Mouse (Mus musculus) T-cell, adult 2 months (primary cell): ENCODE results near the gene Gm8797.
"Not testable (repeated sequence)": the region's sequence is repeated elsewhere in the genome, so short reads cannot be mapped to it uniquely, and the experiment has no call there.

Experiments used
- DNase-seq: peaks from one replicate; pipeline ENCODE4 v3.0.0; 2022; ENCODE audit warnings: low spot score

Gm8797 gene

GRCm38 (mm10) chr3:5750506-5750905, at the start of gene Gm8797:
TSS of gene Gm8797 (plus strand) at chr3:5750806.
- not testable (repeated sequence) for DNase-seq

GRCm38 (mm10) chr3:5714481-5714880, 36.1 kb upstream of the Gm8797 start:
- no peak for DNase-seq

DNA sequence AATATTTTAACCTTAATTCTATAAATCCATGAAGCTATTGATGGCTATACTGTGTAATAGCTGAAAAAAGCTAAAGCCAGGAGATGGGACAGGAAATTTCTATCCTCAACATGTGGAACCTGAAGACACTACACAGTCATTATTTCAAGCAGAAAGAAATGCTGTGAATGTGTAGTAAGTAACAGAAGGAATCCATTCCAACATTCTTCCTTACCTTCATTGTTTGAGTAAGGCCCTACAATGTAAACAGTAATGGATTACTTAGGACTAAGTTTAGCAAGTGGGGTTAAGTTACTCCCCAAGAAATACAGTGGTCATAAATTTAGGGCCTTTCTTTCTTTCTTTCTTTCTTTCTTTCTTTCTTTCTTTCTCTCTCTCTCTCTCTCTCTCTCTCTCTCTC, 17.7 kb upstream of the Gm8797 start:
- DNase-seq, result no peak

GRCm38 (mm10) chr3:5754763-5755478, 4.3 kb downstream of the Gm8797 start:
- DNase-seq, result no peak

GRCm38 (mm10) chr3:5766256-5766655, 15.7 kb downstream of the Gm8797 start:
- DNase-seq, result no peak

DNA sequence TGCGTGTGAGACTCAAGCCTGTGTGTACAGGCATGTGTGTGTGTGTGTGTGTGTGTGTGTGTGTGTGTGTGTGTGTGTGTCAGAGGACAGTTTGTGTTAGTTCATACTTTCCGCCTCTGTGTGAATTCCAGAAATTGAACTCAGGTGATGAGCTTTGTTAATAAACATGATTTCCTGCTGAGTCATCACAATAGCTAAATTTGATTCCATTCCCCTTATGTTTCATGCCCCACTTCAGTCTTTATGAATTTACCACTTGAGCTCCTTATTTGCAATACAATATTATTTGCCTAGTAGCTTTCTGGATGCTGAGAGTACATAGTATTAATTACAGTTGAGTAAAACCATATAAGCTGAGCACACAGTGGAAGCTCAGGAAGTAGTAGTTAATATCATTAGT, 26.3 kb downstream of the Gm8797 start:
- DNase-seq, result no peak
